Mouse (Mus musculus) testis, adult 10 weeks (tissue): ENCODE data around the gene 4930548H24Rik. TPM values are rescaled to one million over a fixed set of nuclear protein-coding genes. Genes with fewer than 3 reads are reported as not detected.

Source experiments
- polyA plus RNA-seq: library from polyadenylated mRNA; stranded (reverse); fragments of 350-450 nt; fragmentation: Illumina TruSeq; extraction: RNeasy Lipid Tissue Mini Kit (QIAGEN cat#74804); gene quantifications from one replicate; pipeline ENCODE4 v1.2.3, GENCODE M21; 2014; ENCODE audit warnings: low read depth, low replicate concordance

The 4930548H24Rik gene
- polyA plus RNA-seq: 17.4 TPM

GRCm38 (mm10) chr5:31485440-31485839, at the start of gene 4930548H24Rik:
4930548H24Rik (plus strand) TSS chr5:31485740.

DNA sequence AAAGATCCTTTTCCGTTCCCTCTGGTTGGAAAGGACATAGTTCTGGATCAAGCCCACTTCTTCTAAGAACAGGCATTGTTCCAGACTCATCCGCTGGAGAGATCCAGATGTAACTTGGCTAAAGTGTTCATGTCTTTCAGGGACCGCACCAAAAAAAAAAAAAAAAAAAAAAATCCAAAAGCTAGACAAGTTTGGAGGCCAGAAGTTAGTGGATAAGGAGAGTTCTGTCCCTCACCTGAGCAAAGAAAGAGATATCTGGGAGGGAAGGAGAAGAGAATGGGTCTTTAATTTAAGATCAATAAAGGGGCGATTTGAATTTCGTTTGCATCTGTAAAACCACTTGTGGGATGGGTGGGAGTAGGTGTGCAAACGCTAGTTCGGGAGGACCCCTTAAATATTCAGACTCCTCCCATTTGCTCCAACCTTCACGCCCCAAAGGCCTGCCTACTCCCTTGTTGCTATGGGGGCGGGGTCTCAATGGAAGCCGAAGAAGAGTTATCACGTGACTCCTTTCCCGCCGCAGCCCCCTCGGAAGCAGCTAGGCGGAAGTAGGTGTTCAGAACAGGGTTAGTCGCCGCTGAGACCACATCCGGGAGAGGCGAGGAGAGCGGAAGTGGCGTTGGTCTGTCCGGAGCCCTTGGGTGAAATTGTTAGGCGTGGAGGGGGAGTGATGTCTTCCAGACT, 33.5 kb upstream of the 4930548H24Rik start, which contains the start of gene Zfp512:
Zfp512 (plus strand) TSS at position 554 of the 684 bp plus-strand sequence.

GRCm38 (mm10) chr5:31494513-31495297, 9.2 kb downstream of the 4930548H24Rik start, which contains the start of gene Gpn1:
Gpn1 (plus strand) TSS chr5:31494741.

DNA sequence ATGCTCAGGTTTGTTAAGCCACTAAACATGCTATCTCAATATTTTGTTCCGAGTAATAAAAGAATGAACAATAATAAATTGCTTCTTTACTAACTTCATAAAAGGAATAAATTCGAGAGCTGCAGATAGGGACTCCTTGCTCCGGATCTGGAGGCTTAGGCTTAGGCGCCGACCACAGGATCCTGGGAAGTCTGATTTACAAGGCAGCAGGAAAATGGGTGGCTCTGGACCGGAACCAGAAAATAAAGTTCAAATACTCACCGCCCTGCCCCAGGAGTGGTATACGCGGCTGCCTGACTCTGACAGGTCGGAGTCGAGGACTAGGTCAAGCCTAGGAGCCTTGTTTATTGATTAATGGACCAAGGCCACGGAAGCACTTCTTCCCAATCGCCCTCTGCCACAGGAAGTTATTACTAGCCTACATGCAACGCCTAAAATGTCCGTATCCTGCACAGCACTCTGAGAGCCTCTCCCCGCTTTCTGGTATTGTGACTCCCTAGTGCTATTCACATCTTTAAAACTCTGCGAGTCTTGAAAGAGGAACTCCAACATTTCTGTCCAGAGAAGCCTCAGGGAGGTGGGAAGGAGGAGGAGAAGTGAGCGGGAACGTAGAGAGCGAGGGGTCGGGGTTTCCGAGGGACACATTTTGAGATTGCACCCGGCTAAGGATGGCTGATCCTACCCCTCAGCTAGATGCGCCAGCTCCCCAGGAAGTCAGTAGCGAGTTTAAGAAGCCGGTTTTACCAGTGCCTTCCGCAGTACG, 41.0 kb downstream of the 4930548H24Rik start, which contains the start of gene Slc4a1ap:
Slc4a1ap (plus strand) TSS at position 642 of the 763 bp plus-strand sequence.

DNA sequence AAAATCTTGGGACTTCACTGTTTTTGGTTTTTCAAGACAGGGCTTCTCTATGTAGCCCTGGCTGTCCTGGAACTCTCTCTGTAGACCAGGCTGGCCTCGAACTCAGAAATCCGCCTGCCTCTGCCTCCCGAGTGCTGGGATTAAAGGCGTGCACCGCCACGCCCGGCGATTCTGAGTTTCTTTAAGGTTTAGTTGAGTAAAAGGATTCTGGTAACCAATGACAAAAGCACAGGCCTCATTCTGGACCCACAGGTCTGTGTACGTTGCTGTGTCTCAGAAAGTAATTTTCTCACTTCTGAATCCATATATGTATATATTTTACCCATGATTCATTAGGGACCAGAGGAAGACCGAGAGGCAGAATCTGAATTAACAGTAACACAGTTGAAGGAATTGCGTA, 42.2 kb downstream of the 4930548H24Rik start, which contains the start of gene Supt7l:
Supt7l (minus strand) TSS at position 101 of the 400 bp plus-strand sequence.

Other genes starting within 250 kb of the 4930548H24Rik start
- gene Nrbp1, start 244.9 kb upstream of the 4930548H24Rik start, polyA plus RNA-seq: 56.3 TPM
- not detected for gene Gm9970, start 244.5 kb upstream of the 4930548H24Rik start, polyA plus RNA-seq
- gene Krtcap3, start 234.0 kb upstream of the 4930548H24Rik start, polyA plus RNA-seq: 0.73 TPM
- gene Ift172, start 194.6 kb upstream of the 4930548H24Rik start, polyA plus RNA-seq: 165 TPM
- gene Fndc4, start 189.7 kb upstream of the 4930548H24Rik start, polyA plus RNA-seq: 1.2 TPM
- 0.48 TPM for gene Gckr, start 188.3 kb upstream of the 4930548H24Rik start, polyA plus RNA-seq
- gene Zfp512, start 33.3 kb upstream of the 4930548H24Rik start, polyA plus RNA-seq: 14.6 TPM
- gene Gpn1, start 9.0 kb downstream of the 4930548H24Rik start, polyA plus RNA-seq: 21.5 TPM
- gene Slc4a1ap, start 41.3 kb downstream of the 4930548H24Rik start, polyA plus RNA-seq: 56.1 TPM
- gene Supt7l, start 42.1 kb downstream of the 4930548H24Rik start, polyA plus RNA-seq: 6.7 TPM
- gene Mrpl33, start 111.2 kb downstream of the 4930548H24Rik start, polyA plus RNA-seq: 53.8 TPM
- 13.9 TPM for gene Rbks, start 211.9 kb downstream of the 4930548H24Rik start, polyA plus RNA-seq
- gene Babam2, start 211.9 kb downstream of the 4930548H24Rik start, polyA plus RNA-seq: 53.3 TPM